Mouse (Mus musculus): ENCODE measurements around the gene Fam57b. TPM values are rescaled to one million over a fixed set of nuclear protein-coding genes. Genes with fewer than 3 reads are reported as not detected.

Gene Fam57b
- polyA plus RNA-seq, 1 experiment from 2014 or later, result 52.8 TPM

DNA sequence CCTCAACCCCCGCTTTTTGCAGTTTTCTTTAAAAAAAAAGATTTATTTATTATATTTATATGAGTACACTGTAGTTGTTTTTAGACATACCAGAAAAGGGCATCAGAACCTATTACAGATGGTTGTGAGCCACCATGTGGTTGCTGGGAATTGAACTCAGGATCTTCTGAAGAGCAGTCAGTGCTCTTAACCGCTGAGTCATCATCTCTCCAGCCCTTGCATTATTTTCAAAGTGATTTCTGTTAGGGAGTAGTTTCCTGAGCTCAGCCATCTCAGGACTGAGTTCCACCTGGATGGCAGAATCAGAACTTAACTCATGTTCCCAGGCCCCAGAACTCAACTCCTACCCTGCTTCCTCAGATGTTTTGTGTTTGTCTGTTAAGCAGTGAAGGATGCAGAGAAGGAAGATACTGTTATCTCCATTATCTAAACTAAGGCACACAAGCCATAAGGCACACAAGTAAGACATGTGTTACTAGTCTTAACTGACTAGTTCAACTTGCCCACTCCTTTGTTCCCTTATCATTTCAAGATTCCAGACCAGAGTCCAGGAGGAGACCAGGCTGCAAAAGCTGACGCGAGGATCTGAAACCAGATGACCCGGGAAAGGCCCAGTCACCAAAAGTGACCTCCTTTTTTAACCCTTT, 12.4 kb downstream of the Fam57b start:
- WGBS, result 64% methylated on average over 5 of the region's 5 CpGs
- Histone ChIP-seq H3K36me3 (ENCODE audit: control insufficient read depth, insufficient read depth, low read length) (no peaks in the 10 kb centered on the region), H3K4me3 (ENCODE audit: low read length) (no peak overlapping the region; the same call in 1 of the 2 replicates), H3K9ac (ENCODE audit: low read depth, low read length) (peak overlapping the region; percentile 78; the same call in 1 of the 2 replicates), H3K27ac (ENCODE audit: low read depth, low read length) (no peak overlapping the region), H3K27me3 (replicated peaks; ENCODE audit: control insufficient read depth, insufficient read depth, low read length) (no peaks in the 10 kb centered on the region), H3K4me2 (ENCODE audit: low read length) (peak overlapping the region; percentile 61), H3K9me3 (ENCODE audit: control insufficient read depth, low read length) (no peaks in the 10 kb centered on the region), H3K4me1 (ENCODE audit: control insufficient read depth, insufficient read depth, low read depth, low read length) (peaks cover 13% of the 10 kb centered on the region)
- ATAC-seq, result no peak

DNA sequence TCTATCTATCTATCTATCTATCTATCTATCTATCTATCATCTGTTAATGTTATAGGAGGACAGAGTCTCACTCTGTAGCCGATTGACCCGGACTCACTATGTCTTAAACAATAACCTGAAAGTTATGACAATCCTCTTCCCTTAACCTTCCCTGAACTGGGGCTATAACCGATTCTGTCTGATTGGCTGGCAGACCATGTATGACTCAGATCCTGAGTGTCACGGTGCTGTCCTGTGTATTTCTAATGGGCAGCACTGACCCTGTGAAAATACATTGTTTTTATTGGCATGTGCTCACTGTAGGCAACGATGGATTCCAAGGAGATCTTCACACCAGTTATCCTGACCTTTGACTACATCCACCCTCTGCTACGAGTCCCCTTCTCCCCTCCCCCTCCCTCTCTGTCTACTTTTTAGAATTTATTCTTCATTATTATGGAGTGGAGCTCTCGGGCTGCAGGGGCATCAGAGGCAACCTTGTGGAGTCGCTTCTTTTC, 18.3 kb downstream of the Fam57b start:
- Histone ChIP-seq H3K4me1 (ENCODE audit: control insufficient read depth, insufficient read depth, low read depth, low read length) (no peaks in the 10 kb centered on the region), H3K4me3 (ENCODE audit: low read length) (no peak overlapping the region), H3K9ac (ENCODE audit: low read depth, low read length) (no peak overlapping the region), H3K9me3 (ENCODE audit: control insufficient read depth, low read length) (no peaks in the 10 kb centered on the region), H3K27me3 (replicated peaks; ENCODE audit: control insufficient read depth, insufficient read depth, low read length) (no peaks in the 10 kb centered on the region), H3K36me3 (ENCODE audit: control insufficient read depth, insufficient read depth, low read length) (no peaks in the 10 kb centered on the region), H3K27ac (ENCODE audit: low read depth, low read length) (no peak overlapping the region), H3K4me2 (ENCODE audit: low read length) (no peak overlapping the region)
- no peak for ATAC-seq
- WGBS, result 49% methylated on average over 8 of the region's 8 CpGs

DNA sequence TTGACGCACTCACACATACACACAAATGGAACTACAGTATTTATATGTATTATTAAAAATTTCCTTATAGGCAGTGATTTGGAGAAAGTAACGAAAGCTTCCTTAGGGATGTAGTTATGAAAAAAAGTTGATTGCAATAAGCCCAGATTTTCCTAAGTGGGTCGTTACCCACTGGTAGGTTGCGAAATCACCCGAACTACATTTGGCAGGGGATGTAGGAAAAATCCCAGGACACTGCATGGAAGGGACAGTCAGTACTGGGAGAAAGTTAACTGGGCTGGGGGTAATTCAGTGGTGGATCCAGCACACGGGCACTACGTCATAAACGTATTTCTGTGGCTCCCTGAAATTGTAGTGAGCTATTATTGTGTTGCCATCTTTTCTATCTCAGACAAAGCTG, 19.0 kb downstream of the Fam57b start:
- no peak overlapping the region for H3K9ac ChIP-seq (ENCODE audit: low read depth, low read length)
- no peaks in the 10 kb centered on the region for H3K27me3 ChIP-seq (replicated peaks; ENCODE audit: control insufficient read depth, insufficient read depth, low read length)
- H3K4me3 ChIP-seq (ENCODE audit: low read length), result no peak overlapping the region
- no peak overlapping the region for H3K27ac ChIP-seq (ENCODE audit: low read depth, low read length)
- no peaks in the 10 kb centered on the region for H3K4me1 ChIP-seq (ENCODE audit: control insufficient read depth, insufficient read depth, low read depth, low read length)
- H3K9me3 ChIP-seq (ENCODE audit: control insufficient read depth, low read length), result no peaks in the 10 kb centered on the region
- no peaks in the 10 kb centered on the region for H3K36me3 ChIP-seq (ENCODE audit: control insufficient read depth, insufficient read depth, low read length)
- ATAC-seq, result no peak
- no peak overlapping the region for H3K4me2 ChIP-seq (ENCODE audit: low read length)
- 82% methylated on average over 8 of the region's 8 CpGs for WGBS

DNA sequence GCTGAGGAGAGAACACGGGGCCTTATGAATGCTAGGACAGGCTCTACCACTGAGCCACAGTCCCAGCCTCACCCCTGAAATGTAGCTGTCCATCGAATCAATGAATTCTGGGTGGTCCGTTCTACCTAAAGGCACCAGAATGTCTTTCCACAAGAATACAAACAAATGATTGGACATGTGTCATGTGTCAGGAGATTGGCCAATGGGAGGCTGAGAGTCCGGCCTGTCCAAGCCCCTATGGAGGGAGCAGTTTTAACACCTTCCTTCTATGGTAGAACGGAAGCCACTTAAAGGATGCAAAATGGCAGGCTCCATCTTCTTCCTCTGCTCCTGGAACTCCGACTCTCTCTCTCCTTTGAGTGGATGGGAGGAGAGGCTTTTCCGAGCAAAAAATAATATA, 20.1 kb downstream of the Fam57b start:
- no peak for ATAC-seq
- 91% methylated on average over 7 of the region's 7 CpGs for WGBS

DNA sequence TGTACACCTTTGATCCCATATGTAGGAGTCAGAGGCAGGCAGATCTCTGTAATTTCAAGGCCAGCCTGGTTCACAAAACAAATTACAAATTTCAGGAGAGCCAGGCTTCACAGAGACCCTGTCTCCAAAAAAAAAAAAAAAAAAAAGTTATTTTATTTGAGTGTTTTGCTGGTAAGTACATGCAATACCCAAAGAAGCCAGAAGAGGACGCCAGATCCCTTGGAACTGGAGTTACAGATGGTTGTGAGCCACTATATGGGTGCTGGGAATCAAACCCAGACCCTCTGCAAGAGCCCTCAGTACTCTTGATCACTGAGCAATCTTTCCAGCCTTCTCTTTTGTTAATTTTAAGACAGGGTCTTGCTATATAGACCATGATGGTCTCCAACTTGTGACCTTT, 21.4 kb downstream of the Fam57b start:
- Histone ChIP-seq H3K4me2 (ENCODE audit: low read length) (no peak overlapping the region), H3K9ac (ENCODE audit: low read depth, low read length) (no peak overlapping the region), H3K27me3 (replicated peaks; ENCODE audit: control insufficient read depth, insufficient read depth, low read length) (no peaks in the 10 kb centered on the region), H3K4me3 (ENCODE audit: low read length) (no peak overlapping the region), H3K4me1 (ENCODE audit: control insufficient read depth, insufficient read depth, low read depth, low read length) (peaks cover 11% of the 10 kb centered on the region), H3K9me3 (ENCODE audit: control insufficient read depth, low read length) (no peaks in the 10 kb centered on the region), H3K36me3 (ENCODE audit: control insufficient read depth, insufficient read depth, low read length) (no peaks in the 10 kb centered on the region), H3K27ac (ENCODE audit: low read depth, low read length) (no peak overlapping the region)
- 30% methylated on average over 1 of the region's 1 CpGs for WGBS
- no peak for ATAC-seq

More for the DNA sequence above, 20.1 kb downstream of the Fam57b start:
- Histone ChIP-seq H3K36me3 (ENCODE audit: control insufficient read depth, insufficient read depth, low read length) (no peaks in the 10 kb centered on the region), H3K9ac (ENCODE audit: low read depth, low read length) (no peak overlapping the region), H3K4me3 (ENCODE audit: low read length) (no peak overlapping the region), H3K4me2 (ENCODE audit: low read length) (no peak overlapping the region), H3K27me3 (replicated peaks; ENCODE audit: control insufficient read depth, insufficient read depth, low read length) (no peaks in the 10 kb centered on the region), H3K27ac (ENCODE audit: low read depth, low read length) (no peak overlapping the region), H3K9me3 (ENCODE audit: control insufficient read depth, low read length) (no peaks in the 10 kb centered on the region), H3K4me1 (ENCODE audit: control insufficient read depth, insufficient read depth, low read depth, low read length) (peaks cover 7% of the 10 kb centered on the region)

DNA sequence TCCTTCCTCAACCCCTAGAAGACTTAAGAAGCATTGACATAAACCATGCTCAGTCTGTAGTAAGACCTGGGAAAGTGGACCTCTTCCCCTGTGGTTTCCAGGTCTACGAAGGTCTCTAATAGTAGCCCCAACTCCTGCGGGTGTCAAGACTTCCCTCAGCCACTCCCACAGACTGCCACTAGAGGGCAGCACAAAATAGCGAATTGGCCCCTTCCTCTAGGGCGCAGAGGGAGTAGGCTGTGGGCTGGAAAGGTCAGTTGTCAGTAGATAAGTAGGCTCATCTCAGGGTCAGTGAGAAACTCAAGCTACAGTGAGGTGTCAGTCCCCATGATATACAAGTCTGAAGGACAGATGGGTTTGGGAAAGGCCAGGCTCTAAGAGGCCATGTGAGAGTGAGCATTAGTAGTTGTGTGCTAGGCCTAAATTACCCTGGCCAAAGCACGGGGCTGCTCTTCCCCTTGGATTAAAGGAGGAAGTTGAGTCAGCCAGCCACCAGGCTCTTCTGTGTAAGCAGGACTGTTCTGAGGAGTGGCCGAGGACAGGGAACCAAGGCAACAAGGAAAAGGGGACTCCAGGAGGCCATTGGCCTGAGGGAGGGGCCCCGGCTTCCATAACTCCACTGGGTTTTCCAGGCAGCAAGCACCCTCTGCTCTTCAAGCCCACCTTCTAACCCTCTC, 24.5 kb downstream of the Fam57b start:
- peak overlapping the region; percentile 70 for H3K9ac ChIP-seq (ENCODE audit: low read depth, low read length)
- H3K4me2 ChIP-seq (ENCODE audit: low read length), result peak overlapping the region; percentile 73
- peak overlapping the region; percentile 48; the same call in 1 of the 2 replicates for H3K4me3 ChIP-seq (ENCODE audit: low read length)
- peak overlapping the region; percentile 72 for H3K27ac ChIP-seq (ENCODE audit: low read depth, low read length)
- no peaks in the 10 kb centered on the region for H3K36me3 ChIP-seq (ENCODE audit: control insufficient read depth, insufficient read depth, low read length)
- no peak for ATAC-seq
- H3K27me3 ChIP-seq (replicated peaks; ENCODE audit: control insufficient read depth, insufficient read depth, low read length), result no peaks in the 10 kb centered on the region
- peaks cover 26% of the 10 kb centered on the region for H3K4me1 ChIP-seq (ENCODE audit: control insufficient read depth, insufficient read depth, low read depth, low read length)
- 18% methylated on average over 7 of the region's 7 CpGs for WGBS
- no peaks in the 10 kb centered on the region for H3K9me3 ChIP-seq (ENCODE audit: control insufficient read depth, low read length)

DNA sequence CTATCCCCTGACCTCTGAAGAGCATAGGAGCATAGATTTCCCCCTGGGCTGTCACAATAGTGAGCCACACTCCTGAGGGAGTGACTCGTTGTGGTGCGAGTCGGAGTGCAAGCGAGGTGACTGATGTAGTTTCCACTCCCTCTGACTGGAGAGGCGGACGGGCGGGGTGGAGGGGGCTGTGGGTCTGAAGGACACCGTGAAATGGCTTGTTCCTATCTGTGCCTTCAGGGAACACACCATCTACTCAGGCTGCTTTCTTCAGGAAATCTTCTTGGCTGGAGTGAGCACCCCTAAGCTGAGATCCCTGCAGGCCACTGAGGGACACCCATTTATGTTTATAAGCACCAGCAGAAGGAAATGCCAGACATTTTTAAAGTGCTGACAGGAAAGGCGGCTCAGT, 25.3 kb downstream of the Fam57b start:
- Histone ChIP-seq H3K4me3 (ENCODE audit: low read length) (peak overlapping the region; percentile 48), H3K9ac (ENCODE audit: low read depth, low read length) (peak overlapping the region; percentile 70), H3K27ac (ENCODE audit: low read depth, low read length) (peak overlapping the region; percentile 72), H3K4me2 (ENCODE audit: low read length) (peak overlapping the region; percentile 73), H3K4me1 (ENCODE audit: control insufficient read depth, insufficient read depth, low read depth, low read length) (peaks cover 26% of the 10 kb centered on the region), H3K9me3 (ENCODE audit: control insufficient read depth, low read length) (no peaks in the 10 kb centered on the region), H3K36me3 (ENCODE audit: control insufficient read depth, insufficient read depth, low read length) (no peaks in the 10 kb centered on the region), H3K27me3 (replicated peaks; ENCODE audit: control insufficient read depth, insufficient read depth, low read length) (no peaks in the 10 kb centered on the region)
- WGBS, result 8% methylated on average over 9 of the region's 9 CpGs
- peak; percentile 58 for ATAC-seq

DNA sequence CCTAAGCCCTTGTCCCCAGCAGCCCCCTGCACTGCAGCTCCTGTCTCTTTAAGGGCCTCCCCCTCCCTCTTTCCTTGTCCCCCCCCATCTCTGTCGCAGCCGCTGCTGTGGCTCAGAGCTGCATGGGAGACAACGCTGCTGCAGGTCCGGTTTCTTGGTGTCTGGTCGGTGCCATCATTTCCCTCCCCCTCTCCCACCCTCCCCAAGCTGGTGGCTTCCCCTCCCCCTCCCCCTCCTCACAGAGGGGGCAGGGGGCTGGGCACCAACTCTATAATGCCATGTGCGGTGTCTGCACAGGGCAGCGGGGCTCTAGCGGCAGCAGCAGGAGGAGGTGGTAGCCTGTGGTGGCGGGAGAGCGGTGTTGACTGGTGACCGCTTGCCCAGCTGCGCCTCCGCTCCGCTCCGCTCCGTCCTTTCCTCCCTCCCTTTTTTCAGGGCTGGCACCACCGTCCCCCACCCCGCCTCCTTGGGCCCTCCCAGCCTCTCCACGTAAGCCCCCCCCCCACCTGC, 25.8 kb downstream of the Fam57b start:
- H3K9me3 ChIP-seq (ENCODE audit: control insufficient read depth, low read length), result no peaks in the 10 kb centered on the region
- no peaks in the 10 kb centered on the region for H3K36me3 ChIP-seq (ENCODE audit: control insufficient read depth, insufficient read depth, low read length)
- peak overlapping the region; percentile 70 for H3K9ac ChIP-seq (ENCODE audit: low read depth, low read length)
- no peaks in the 10 kb centered on the region for H3K27me3 ChIP-seq (replicated peaks; ENCODE audit: control insufficient read depth, insufficient read depth, low read length)
- peak; percentile 84 for ATAC-seq
- H3K4me1 ChIP-seq (ENCODE audit: control insufficient read depth, insufficient read depth, low read depth, low read length), result peaks cover 26% of the 10 kb centered on the region
- 0% methylated on average over 11 of the region's 19 CpGs for WGBS
- peak overlapping the region; percentile 72 for H3K27ac ChIP-seq (ENCODE audit: low read depth, low read length)
- peak overlapping the region; percentile 73 for H3K4me2 ChIP-seq (ENCODE audit: low read length)
- peak overlapping the region; percentile 48 for H3K4me3 ChIP-seq (ENCODE audit: low read length)

DNA sequence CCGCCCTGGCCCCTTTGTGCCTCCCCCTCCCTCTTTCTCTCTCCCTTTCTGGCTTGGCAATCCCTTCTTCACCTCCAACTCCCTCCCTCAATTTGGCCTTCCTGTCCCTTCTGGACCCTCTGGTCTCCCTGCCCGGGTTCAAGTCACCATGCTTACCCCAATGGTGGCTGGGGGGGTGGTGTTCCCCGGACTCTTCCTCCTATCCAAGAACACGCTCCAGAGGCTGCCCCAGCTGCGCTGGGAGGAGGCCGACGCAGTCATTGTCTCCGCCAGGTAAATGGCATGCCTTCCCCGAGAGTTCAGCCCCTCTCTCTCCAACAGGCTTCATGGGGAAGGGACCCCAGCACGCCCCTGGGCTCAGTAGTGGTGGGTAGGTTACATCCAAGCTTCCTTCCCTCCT, 26.5 kb downstream of the Fam57b start:
- peak; percentile 11 for ATAC-seq

More for the DNA sequence above, 26.5 kb downstream of the Fam57b start:
- Histone ChIP-seq H3K4me2 (ENCODE audit: low read length) (peak overlapping the region; percentile 73), H3K4me3 (ENCODE audit: low read length) (peak overlapping the region; percentile 48), H3K9ac (ENCODE audit: low read depth, low read length) (peak overlapping the region; percentile 70), H3K36me3 (ENCODE audit: control insufficient read depth, insufficient read depth, low read length) (peaks cover 2% of the 10 kb centered on the region; the same call in 1 of the 2 replicates), H3K27ac (ENCODE audit: low read depth, low read length) (peak overlapping the region; percentile 72; the same call in 1 of the 2 replicates), H3K27me3 (replicated peaks; ENCODE audit: control insufficient read depth, insufficient read depth, low read length) (no peaks in the 10 kb centered on the region), H3K4me1 (ENCODE audit: control insufficient read depth, insufficient read depth, low read depth, low read length) (peaks cover 26% of the 10 kb centered on the region), H3K9me3 (ENCODE audit: control insufficient read depth, low read length) (no peaks in the 10 kb centered on the region)
- 8% methylated on average over 10 of the region's 10 CpGs for WGBS

Data from hindbrain, embryonic 16.5 days (tissue).